Mouse (Mus musculus) adrenal gland (tissue): ENCODE measurements around the gene Napa.

Experiments
- intact Hi-C: fragments of 180-260 bp; cut with DNase I; formaldehyde crosslinking; loops from one replicate; pipeline ENCODE4 v1.15.1; 2025

Gene Napa

GRCm38 (mm10) chr7:16087587-16087986 lies 10.7 kb upstream of the Napa start:
- intact Hi-C loops: no loop called here

- intact Hi-C loops: no loop called here
Observed at GRCm38 (mm10) chr7:16094592-16094991, 3.7 kb upstream of the Napa start.

- intact Hi-C loops: loop anchor here (5.0 kb wide), 2 partner anchors 52 to 162 kb away; no protein-coding TSS in a partner anchor
Observed at GRCm38 (mm10) chr7:16099901-16100300, 1.6 kb downstream of the Napa start.

GRCm38 (mm10) chr7:16101081-16101480 lies 2.8 kb downstream of the Napa start:
- intact Hi-C loops: no loop called here

GRCm38 (mm10) chr7:16101726-16102475 lies 3.6 kb downstream of the Napa start:
- intact Hi-C loops: no loop called here

GRCm38 (mm10) chr7:16102686-16103226 lies 4.5 kb downstream of the Napa start:
- intact Hi-C loops: no loop called here

- intact Hi-C loops: no loop called here
Observed at GRCm38 (mm10) chr7:16103760-16104159, 5.5 kb downstream of the Napa start.

- intact Hi-C loops: no loop called here
Observed at GRCm38 (mm10) chr7:16104611-16105388, 6.5 kb downstream of the Napa start.

GRCm38 (mm10) chr7:16108886-16109542 lies 10.8 kb downstream of the Napa start:
- intact Hi-C loops: no loop called here

GRCm38 (mm10) chr7:16110158-16110557 lies 11.9 kb downstream of the Napa start:
- intact Hi-C loops: no loop called here

- intact Hi-C loops: no loop called here
Observed at GRCm38 (mm10) chr7:16111284-16112090, 13.2 kb downstream of the Napa start.

GRCm38 (mm10) chr7:16116418-16116817 lies 18.2 kb downstream of the Napa start:
- intact Hi-C loops: no loop called here

GRCm38 (mm10) chr7:16117100-16117499 lies 18.8 kb downstream of the Napa start:
- intact Hi-C loops: no loop called here

- intact Hi-C loops: no loop called here
Observed at GRCm38 (mm10) chr7:16119569-16120261, 21.5 kb downstream of the Napa start, which contains the start of gene Kptn. Gene Kptn (plus strand): TSS chr7:16119895.

- intact Hi-C loops: no loop called here
Observed at GRCm38 (mm10) chr7:16120262-16120600, 22.0 kb downstream of the Napa start.

- intact Hi-C loops: no loop called here
Observed at GRCm38 (mm10) chr7:16125829-16126228, 27.6 kb downstream of the Napa start.

GRCm38 (mm10) chr7:16128344-16128743 lies 30.1 kb downstream of the Napa start:
- intact Hi-C loops: no loop called here

GRCm38 (mm10) chr7:16128899-16129298 lies 30.6 kb downstream of the Napa start:
- intact Hi-C loops: no loop called here

- intact Hi-C loops: no loop called here
Observed at GRCm38 (mm10) chr7:16129421-16129845, 31.2 kb downstream of the Napa start, which contains the start of gene Slc8a2. Gene Slc8a2 (plus strand): TSS chr7:16129826.
